Mouse (Mus musculus) liver, embryonic 14.5 days (tissue): Measurements from ENCODE around the gene Nxnl1.

Experiments
- CTCF ChIP-seq: IDR thresholded peaks from 2 replicates; pipeline ENCODE4 v1.5.1; 2016; ENCODE audit warnings: antibody characterized with exemption, low read depth, control low read depth
- EP300 ChIP-seq: IDR thresholded peaks from 2 replicates; pipeline ENCODE4 v1.6.1; 2016; ENCODE audit warnings: antibody characterized with exemption, low read depth

- TF ChIP-seq CTCF (no peak), EP300 (no peak)
Observed at GRCm38 (mm10) chr8:71579476-71579875, 13.1 kb upstream of the Nxnl1 start.
